Mouse (Mus musculus) cortical plate, adult 2 months (tissue): ENCODE data around the gene Ttll12. TPM values are rescaled to one million over a fixed set of nuclear protein-coding genes. Genes with fewer than 3 reads are reported as not detected.

ENCODE experiments used
- H3K27ac ChIP-seq: fragments of 200-500 bp; 2 replicates; pipeline ENCODE4 v1.5.1; 2012; ENCODE audit warnings: low read length, control low read depth, inconsistent platforms; ENCODE audit not compliant: insufficient read depth
- H3K4me1 ChIP-seq: fragments of 200-500 bp; 2 replicates; pipeline ENCODE4 v1.6.1; 2011; ENCODE audit warnings: low read length; ENCODE audit not compliant: control insufficient read depth, insufficient read depth
- H3K4me3 ChIP-seq: fragments of 200-500 bp; 2 replicates; pipeline ENCODE4 v1.5.1; 2011; ENCODE audit warnings: mild to moderate bottlenecking, low read length, control low read depth; ENCODE audit not compliant: insufficient read depth
- CTCF ChIP-seq: fragments of 200-500 bp; IDR thresholded peaks from 2 replicates; pipeline ENCODE4 v1.5.1; 2011; ENCODE audit warnings: mild to moderate bottlenecking, control low read depth, low read length; ENCODE audit not compliant: insufficient read depth; ENCODE audit errors: extremely low read depth
- POLR2A ChIP-seq: fragments of 200-500 bp; IDR thresholded peaks from 2 replicates; pipeline ENCODE4 v1.6.1; 2011; ENCODE audit warnings: mild to moderate bottlenecking, low read length, control low read depth; ENCODE audit not compliant: insufficient read depth; ENCODE audit errors: extremely low read depth
- polyA plus RNA-seq: library from polyadenylated mRNA; depleted of rRNA; stranded (reverse); fragments of >200 nt; gene quantifications from 2 replicates; pipeline ENCODE4 v1.2.3, GENCODE M21; 2012

The Ttll12 gene
- polyA plus RNA-seq, 1 experiment, result 13.5 TPM

- H3K4me3 ChIP-seq, result no peak overlapping the region
- no peak for TF ChIP-seq POLR2A
- TF ChIP-seq CTCF, result no peak
- no peaks in the 10 kb centered on the region for H3K4me1 ChIP-seq
- H3K27ac ChIP-seq, result no peak overlapping the region
Measured at GRCm38 (mm10) chr15:83541647-83542287, 53.2 kb downstream of the Ttll12 start.

GRCm38 (mm10) chr15:83539905-83540304 lies 55.1 kb downstream of the Ttll12 start:
- Histone ChIP-seq H3K4me3 (no peak overlapping the region), H3K27ac (no peak overlapping the region), H3K4me1 (no peaks in the 10 kb centered on the region)
- TF ChIP-seq POLR2A (no peak), CTCF (no peak)

DNA sequence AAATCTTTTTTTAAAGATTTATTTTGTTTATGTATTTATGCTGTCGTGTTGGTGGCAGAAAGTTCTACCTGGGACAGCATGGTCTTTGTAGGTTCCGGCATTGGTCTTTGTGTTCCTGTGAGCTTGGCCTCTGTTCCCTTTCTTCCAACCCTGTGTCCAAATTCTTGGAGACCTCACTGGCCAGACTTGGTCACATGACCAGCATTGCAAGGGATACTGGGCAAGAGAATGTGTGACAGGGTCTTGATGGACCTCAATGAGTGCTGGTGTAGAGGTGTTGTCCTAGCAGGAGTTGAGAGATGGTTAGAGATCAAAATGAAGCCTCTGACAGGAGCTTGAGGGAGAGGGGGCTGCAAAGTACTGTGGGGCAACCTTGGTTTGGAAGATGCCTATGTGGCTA lies 56.1 kb downstream of the Ttll12 start:
- no peaks in the 10 kb centered on the region for H3K4me1 ChIP-seq
- no peak overlapping the region for H3K4me3 ChIP-seq
- TF ChIP-seq POLR2A (no peak), CTCF (no peak)
- no peak overlapping the region for H3K27ac ChIP-seq

GRCm38 (mm10) chr15:83535890-83536231 lies 59.1 kb downstream of the Ttll12 start:
- Histone ChIP-seq H3K4me3 (no peak overlapping the region), H3K4me1 (no peaks in the 10 kb centered on the region), H3K27ac (no peak overlapping the region)
- TF ChIP-seq POLR2A (no peak), CTCF (no peak)

DNA sequence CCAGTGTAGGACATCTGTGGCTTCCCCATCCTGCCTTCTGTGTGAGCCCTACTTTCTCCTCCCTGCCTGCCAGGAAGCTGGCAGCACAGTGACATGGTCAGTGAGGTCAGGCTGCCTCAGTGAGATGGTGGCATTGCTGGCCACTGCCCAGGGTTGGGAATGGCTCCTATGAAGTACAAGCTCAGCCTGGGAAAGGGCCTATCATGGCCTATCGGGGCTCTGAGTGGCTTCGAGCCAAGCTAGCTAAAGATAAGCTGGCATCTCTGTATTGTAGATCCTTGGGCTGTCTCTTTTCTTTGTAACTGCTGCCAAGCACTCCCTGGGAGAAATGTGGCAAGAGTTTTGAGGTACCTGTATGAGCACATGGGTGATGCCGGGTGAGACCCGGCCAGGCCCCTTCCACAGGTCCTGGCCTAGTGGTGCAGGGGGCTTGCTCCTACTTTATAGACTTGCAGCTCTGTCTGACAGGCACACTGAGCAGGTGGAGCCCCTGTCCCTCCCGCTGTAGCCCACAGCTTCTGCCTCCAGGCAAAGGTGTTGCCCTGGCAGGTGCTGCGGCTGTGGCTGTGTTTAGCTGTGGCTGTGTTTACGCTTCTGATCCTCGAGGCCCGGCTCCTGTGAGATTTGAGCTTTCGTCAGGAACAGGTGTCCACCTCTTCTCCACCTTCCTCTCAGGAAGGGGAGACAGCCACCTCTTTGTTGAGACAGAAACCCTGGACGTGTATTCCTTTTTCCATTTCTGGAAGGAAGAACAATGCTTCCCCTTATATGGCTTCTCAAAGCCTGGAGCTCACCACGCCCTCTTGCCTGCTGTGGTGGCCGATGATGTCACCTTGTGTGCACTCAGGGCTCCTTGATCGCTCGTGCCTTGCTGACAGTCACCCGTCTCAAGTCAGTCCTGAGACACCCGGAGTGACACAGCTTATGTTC lies 59.7 kb downstream of the Ttll12 start:
- Histone ChIP-seq H3K4me1 (no peaks in the 10 kb centered on the region), H3K27ac (no peak overlapping the region), H3K4me3 (no peak overlapping the region)
- TF ChIP-seq POLR2A, result no peak
- no peak for TF ChIP-seq CTCF

GRCm38 (mm10) chr15:83532606-83533005 lies 62.4 kb downstream of the Ttll12 start:
- Histone ChIP-seq H3K4me1 (no peaks in the 10 kb centered on the region), H3K4me3 (no peak overlapping the region), H3K27ac (no peak overlapping the region)
- no peak for TF ChIP-seq POLR2A
- no peak for TF ChIP-seq CTCF

DNA sequence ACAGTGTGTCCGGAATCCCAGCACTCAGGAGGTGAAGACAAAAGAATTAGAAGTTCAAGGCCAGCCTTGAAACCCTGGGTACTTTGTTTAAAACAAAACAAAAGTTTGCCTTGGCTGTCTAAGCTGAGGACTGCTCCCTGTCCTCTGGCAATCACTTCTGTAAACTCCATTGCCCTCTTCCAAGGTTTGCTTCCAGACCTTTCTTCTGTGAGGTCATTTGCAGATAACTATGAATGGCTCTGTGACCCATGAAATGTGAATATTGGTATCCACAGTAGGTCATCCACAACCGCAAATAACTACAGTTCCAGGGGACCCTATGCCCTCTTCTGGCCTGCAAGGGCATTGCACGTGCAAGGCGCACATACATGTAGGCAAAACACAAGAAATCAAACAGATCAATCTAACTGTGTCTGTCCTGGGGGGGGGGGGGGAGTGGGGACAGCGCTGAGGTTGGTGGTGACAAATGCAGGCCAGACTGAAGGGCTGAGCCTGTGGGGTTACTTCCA lies 62.9 kb downstream of the Ttll12 start:
- TF ChIP-seq CTCF (no peak), POLR2A (no peak)
- Histone ChIP-seq H3K27ac (no peak overlapping the region), H3K4me3 (no peak overlapping the region), H3K4me1 (no peaks in the 10 kb centered on the region)

DNA sequence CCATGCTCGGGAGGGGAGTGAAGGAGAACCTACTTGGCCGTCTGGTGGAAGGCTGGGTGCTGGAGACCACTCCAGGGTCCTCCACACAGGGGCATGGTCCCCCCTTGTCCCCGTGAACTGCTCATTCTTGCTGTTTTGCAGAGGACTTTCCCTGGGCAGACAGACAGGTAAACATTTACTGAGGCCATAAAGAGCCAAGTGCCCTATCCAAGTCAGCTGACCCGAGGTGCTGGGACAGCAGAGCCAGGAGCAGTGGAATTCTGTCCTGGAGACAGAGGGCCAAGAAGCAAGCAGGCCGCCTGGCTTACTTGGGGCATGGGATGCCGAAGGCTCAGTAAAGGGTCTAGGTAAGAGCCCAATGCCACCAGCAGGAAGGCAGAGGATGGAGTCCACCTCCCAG lies 64.3 kb downstream of the Ttll12 start:
- Histone ChIP-seq H3K27ac (no peak overlapping the region), H3K4me3 (no peak overlapping the region), H3K4me1 (no peaks in the 10 kb centered on the region)
- TF ChIP-seq CTCF (no peak), POLR2A (no peak)

DNA sequence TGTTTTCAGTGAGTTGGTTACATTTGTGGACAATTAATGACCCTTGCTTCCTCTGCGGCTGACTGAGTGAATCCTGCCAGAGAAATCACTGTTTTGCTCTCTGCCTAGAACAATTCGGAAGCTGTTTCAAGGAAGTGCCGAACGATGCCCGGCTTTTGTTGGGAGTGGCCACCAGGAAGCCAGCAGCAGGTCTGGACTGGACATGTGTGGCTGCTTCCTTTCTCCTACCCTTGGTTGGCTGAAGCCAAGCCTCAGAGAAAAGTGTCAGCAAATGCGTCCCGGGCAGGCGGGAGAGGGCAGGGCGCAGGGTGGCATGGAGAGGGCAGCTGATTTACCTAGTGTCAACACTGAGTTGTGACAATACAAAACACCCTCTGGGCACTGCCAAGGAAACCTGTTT lies 64.7 kb downstream of the Ttll12 start:
- Histone ChIP-seq H3K4me3 (no peak overlapping the region), H3K4me1 (no peaks in the 10 kb centered on the region), H3K27ac (no peak overlapping the region)
- TF ChIP-seq CTCF, result no peak
- TF ChIP-seq POLR2A, result no peak
